Mouse (Mus musculus): ENCODE measurements around the gene Gabpb1. TPM values are rescaled to one million over a fixed set of nuclear protein-coding genes. Genes with fewer than 3 reads are reported as not detected.
A peak's percentile ranks its signal among the peaks of the same experiment; 100 is the strongest.

Gene Gabpb1
- polyA plus RNA-seq, 2 experiments: 9.4 to 23.1 TPM

- WGBS (ENCODE audit: insufficient replicate concordance): 69% methylated on average over 5 of the region's 5 CpGs
- no peak overlapping the region for H3K9ac ChIP-seq (replicated peaks)
- no peak overlapping the region for H3K4me2 ChIP-seq (ENCODE audit: low read depth)
- H3K9me3 ChIP-seq (ENCODE audit: control insufficient read depth, low read length): no peaks in the 10 kb centered on the region
- no peaks in the 10 kb centered on the region for H3K4me1 ChIP-seq (replicated peaks; ENCODE audit: control insufficient read depth in 2 of 2, insufficient read depth in 2 of 2, low read length in 1 of 2)
- no peak overlapping the region for H3K27ac ChIP-seq
- no peak overlapping the region for H3K4me3 ChIP-seq (ENCODE audit: insufficient read depth in 1 of 2, low read depth in 2 of 2, low read length in 2 of 2)
- TF ChIP-seq EP300 (IDR thresholded peaks at IDR 0.05; ENCODE audit: low read depth) (no peak), CTCF (IDR thresholded peaks at IDR 0.05; ENCODE audit: low read depth) (no peak)
- H3K27me3 ChIP-seq (ENCODE audit: control insufficient read depth, insufficient read depth, low read length): no peaks in the 10 kb centered on the region
- DNase-seq (ENCODE audit: low read depth in 3 of 3, low spot score in 3 of 3) (no peak), ATAC-seq (ENCODE audit: insufficient read depth) (no peak)
- H3K36me3 ChIP-seq (replicated peaks; ENCODE audit: control insufficient read depth, insufficient read depth, low read depth): peaks cover 19% of the 10 kb centered on the region
These were observed 29.7 kb downstream of the Gabpb1 start for GRCm38 (mm10) chr2:126646461-126646860.

GRCm38 (mm10) chr2:126644768-126645167 lies 31.4 kb downstream of the Gabpb1 start:
- Histone ChIP-seq H3K27me3 (ENCODE audit: control insufficient read depth, insufficient read depth, low read length) (no peaks in the 10 kb centered on the region), H3K36me3 (replicated peaks; ENCODE audit: control insufficient read depth, insufficient read depth, low read depth) (peaks cover 19% of the 10 kb centered on the region), H3K9ac (replicated peaks) (no peak overlapping the region), H3K4me2 (ENCODE audit: low read depth) (no peak overlapping the region), H3K9me3 (ENCODE audit: control insufficient read depth, low read length) (no peaks in the 10 kb centered on the region), H3K4me1 (replicated peaks; ENCODE audit: control insufficient read depth in 2 of 2, insufficient read depth in 2 of 2, low read length in 1 of 2) (no peaks in the 10 kb centered on the region), H3K4me3 (ENCODE audit: insufficient read depth in 1 of 2, low read depth in 2 of 2, low read length in 2 of 2) (no peak overlapping the region), H3K27ac (no peak overlapping the region)
- whole genome bisulfite sequencing (ENCODE audit: insufficient replicate concordance): 79% methylated on average over 1 of the region's 1 CpGs
- ATAC-seq (ENCODE audit: insufficient read depth) (no peak), DNase-seq (ENCODE audit: low read depth in 3 of 3, low spot score in 3 of 3) (no peak)
- TF ChIP-seq CTCF (IDR thresholded peaks at IDR 0.05; ENCODE audit: low read depth) (no peak), EP300 (IDR thresholded peaks at IDR 0.05; ENCODE audit: low read depth) (no peak)

- no peak overlapping the region for H3K9ac ChIP-seq (replicated peaks)
- no peak overlapping the region for H3K27ac ChIP-seq
- H3K9me3 ChIP-seq (ENCODE audit: control insufficient read depth, low read length): no peaks in the 10 kb centered on the region
- H3K27me3 ChIP-seq (ENCODE audit: control insufficient read depth, insufficient read depth, low read length): no peaks in the 10 kb centered on the region
- TF ChIP-seq EP300 (IDR thresholded peaks at IDR 0.05; ENCODE audit: low read depth) (no peak), CTCF (IDR thresholded peaks at IDR 0.05; ENCODE audit: low read depth) (peak; percentile 46)
- no peak overlapping the region for H3K4me3 ChIP-seq (ENCODE audit: insufficient read depth in 1 of 2, low read depth in 2 of 2, low read length in 2 of 2)
- WGBS (ENCODE audit: insufficient replicate concordance): 70% methylated on average over 2 of the region's 2 CpGs
- peaks cover 0 to 9% of the 10 kb centered on the region in 2 experiments; a peak in 2 of 4 replicates for H3K4me1 ChIP-seq (replicated peaks; ENCODE audit: control insufficient read depth in 2 of 2, insufficient read depth in 2 of 2, low read length in 1 of 2)
- no peak for DNase-seq (ENCODE audit: low read depth in 3 of 3, low spot score in 3 of 3)
- ATAC-seq (ENCODE audit: insufficient read depth): no peak
- H3K4me2 ChIP-seq (ENCODE audit: low read depth): no peak overlapping the region
- H3K36me3 ChIP-seq (replicated peaks; ENCODE audit: control insufficient read depth, insufficient read depth, low read depth): peaks cover 10% of the 10 kb centered on the region
These were observed 35.8 kb downstream of the Gabpb1 start for GRCm38 (mm10) chr2:126640298-126640697.

DNA sequence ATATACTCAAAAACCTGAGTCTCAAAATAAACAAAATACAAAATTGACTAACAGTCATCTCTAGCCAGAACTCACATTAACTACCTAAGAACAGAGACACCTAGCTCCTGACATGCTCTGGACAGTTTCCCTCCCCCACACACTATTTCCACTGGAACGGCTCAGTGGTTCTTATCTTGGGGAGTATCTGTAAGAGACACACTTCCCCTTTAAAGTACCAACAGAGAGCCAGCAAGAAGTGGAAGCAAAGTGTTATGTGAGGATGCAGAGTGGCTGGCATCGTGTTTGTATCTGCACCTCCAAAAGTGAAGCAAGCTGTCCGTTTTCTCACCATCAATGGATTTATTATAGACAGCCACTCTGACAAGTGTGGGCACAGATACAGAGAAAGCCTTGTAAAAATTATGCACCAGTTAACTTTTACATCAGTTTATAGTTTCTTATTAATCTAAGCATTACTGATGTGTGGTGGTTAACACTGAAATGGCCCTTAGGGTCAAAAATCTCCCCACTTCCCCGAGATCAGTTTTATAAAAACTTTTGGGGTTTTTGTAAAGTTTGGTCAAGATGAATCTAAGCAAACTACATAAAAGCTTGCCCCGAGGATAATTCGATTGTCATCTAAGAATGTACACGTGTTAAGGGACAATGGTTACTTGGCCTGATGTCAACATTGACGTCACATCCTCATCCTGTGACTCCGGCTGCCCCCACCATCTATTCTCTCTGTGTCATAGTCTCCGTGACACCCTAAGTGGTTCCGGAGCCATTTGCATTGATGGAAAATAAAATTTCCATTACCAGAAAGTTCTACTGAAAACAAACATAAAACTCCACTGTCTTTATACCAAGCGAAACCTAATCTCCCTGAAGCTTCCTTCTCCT lies 40.0 kb downstream of the Gabpb1 start:
- Histone ChIP-seq H3K9ac (replicated peaks) (no peak overlapping the region), H3K9me3 (ENCODE audit: control insufficient read depth, low read length) (no peaks in the 10 kb centered on the region), H3K4me1 (replicated peaks; ENCODE audit: control insufficient read depth in 2 of 2, insufficient read depth in 2 of 2, low read length in 1 of 2) (peaks cover 0 to 9% of the 10 kb centered on the region in 2 experiments; a peak in 2 of 4 replicates), H3K4me2 (ENCODE audit: low read depth) (no peak overlapping the region), H3K4me3 (ENCODE audit: insufficient read depth in 1 of 2, low read depth in 2 of 2, low read length in 2 of 2) (no peak overlapping the region), H3K27ac (no peak overlapping the region), H3K27me3 (ENCODE audit: control insufficient read depth, insufficient read depth, low read length) (no peaks in the 10 kb centered on the region), H3K36me3 (replicated peaks; ENCODE audit: control insufficient read depth, insufficient read depth, low read depth) (peaks cover 7% of the 10 kb centered on the region)
- no peak for TF ChIP-seq CTCF (IDR thresholded peaks at IDR 0.05; ENCODE audit: low read depth)
- 40% methylated on average over 12 of the region's 12 CpGs for WGBS (ENCODE audit: insufficient replicate concordance)
- peak; percentile 65; the same call in 1 of the 2 replicates for ATAC-seq (ENCODE audit: insufficient read depth)
- DNase-seq (ENCODE audit: low read depth in 3 of 3, low spot score in 3 of 3): peak in 2 of 3 experiments; percentile 13 to 16

- DNase-seq (ENCODE audit: low read depth in 3 of 3, low spot score in 3 of 3): no peak
- H3K36me3 ChIP-seq (replicated peaks; ENCODE audit: control insufficient read depth, insufficient read depth, low read depth): no peaks in the 10 kb centered on the region; the same call in none of the 2 replicates
- 70% methylated on average over 2 of the region's 2 CpGs for WGBS (ENCODE audit: insufficient replicate concordance)
These were observed 43.0 kb downstream of the Gabpb1 start for GRCm38 (mm10) chr2:126633165-126633564.

More at GRCm38 (mm10) chr2:126633165-126633564, 43.0 kb downstream of the Gabpb1 start:
- no peak overlapping the region for H3K4me3 ChIP-seq (ENCODE audit: insufficient read depth in 1 of 2, low read depth in 2 of 2, low read length in 2 of 2)
- TF ChIP-seq EP300 (IDR thresholded peaks at IDR 0.05; ENCODE audit: low read depth) (no peak), CTCF (IDR thresholded peaks at IDR 0.05; ENCODE audit: low read depth) (no peak; the same call in 1 of the 2 replicates)
- H3K27ac ChIP-seq: no peak overlapping the region
- H3K27me3 ChIP-seq (ENCODE audit: control insufficient read depth, insufficient read depth, low read length): no peaks in the 10 kb centered on the region
- H3K9ac ChIP-seq (replicated peaks): no peak overlapping the region
- no peak for ATAC-seq (ENCODE audit: insufficient read depth)
- H3K4me1 ChIP-seq (replicated peaks; ENCODE audit: control insufficient read depth in 2 of 2, insufficient read depth in 2 of 2, low read length in 1 of 2): peaks cover 0 to 9% of the 10 kb centered on the region in 2 experiments; a peak in 2 of 4 replicates
- H3K4me2 ChIP-seq (ENCODE audit: low read depth): no peak overlapping the region
- no peaks in the 10 kb centered on the region for H3K9me3 ChIP-seq (ENCODE audit: control insufficient read depth, low read length)

Data from liver, embryonic 14.5 days (tissue).